Mouse (Mus musculus) liver, embryonic 13.5 days (tissue): ENCODE measurements around the gene Recql5. TPM values are rescaled to one million over a fixed set of nuclear protein-coding genes. Genes with fewer than 3 reads are reported as not detected.

ENCODE experiments used
- ATAC-seq: fragments of 200-750 bp; cut with Nextera tagmentation; 2 replicates; pipeline ENCODE4 v1.8.0; 2017; ENCODE audit warnings: low read depth, mild to moderate bottlenecking, moderate number of reproducible peaks, moderate library complexity
- DNase-seq: peaks from one replicate; pipeline ENCODE4 v3.0.0; 2022
- H3K27ac ChIP-seq: fragments of 300-500 bp; sonication (generic); 2 replicates; pipeline ENCODE4 v1.5.1; 2015; ENCODE audit warnings: moderate library complexity, mild to moderate bottlenecking, inconsistent platforms
- H3K27me3 ChIP-seq: fragments of 300-500 bp; sonication (generic); 2 replicates; pipeline ENCODE4 v1.6.1; 2015; ENCODE audit warnings: mild to moderate bottlenecking, inconsistent platforms
- H3K36me3 ChIP-seq: fragments of 300-500 bp; sonication (generic); 2 replicates; pipeline ENCODE4 v1.6.1; 2015; ENCODE audit warnings: mild to moderate bottlenecking, inconsistent platforms
- H3K4me1 ChIP-seq: fragments of 300-500 bp; sonication (generic); replicated peaks from 2 replicates; pipeline ENCODE4 v1.6.1; 2015; ENCODE audit warnings: inconsistent platforms
- H3K4me2 ChIP-seq: fragments of 300-500 bp; sonication (generic); 2 replicates; pipeline ENCODE4 v1.6.1; 2015; ENCODE audit warnings: inconsistent platforms, mild to moderate bottlenecking, moderate library complexity
- H3K4me3 ChIP-seq: fragments of 300-500 bp; sonication (generic); replicated peaks from 2 replicates; pipeline ENCODE4 v1.5.1; 2015; ENCODE audit warnings: mild to moderate bottlenecking, inconsistent platforms
- H3K9ac ChIP-seq: fragments of 300-500 bp; sonication (generic); 2 replicates; pipeline ENCODE4 v1.6.1; 2015; ENCODE audit warnings: mild to moderate bottlenecking, inconsistent platforms
- H3K9me3 ChIP-seq: fragments of 300-500 bp; sonication (generic); replicated peaks from 2 replicates; pipeline ENCODE4 v1.6.1; 2016; ENCODE audit warnings: inconsistent platforms
- WGBS: fragments of 180-500 bp; shearing (Covaris S2); methylation state at CpG from one replicate; pipeline ENCODE4 v1.1.7; 2015; ENCODE audit not compliant: insufficient replicate concordance; 5-methylcytosine and 5-hydroxymethylcytosine counted together
- polyA plus RNA-seq: library from polyadenylated mRNA; unstranded; fragments of >200 nt; fragmentation: Nextera tagmentation; extraction: Ambion mirVana; gene quantifications from 2 replicates; pipeline ENCODE4 v1.2.1, GENCODE M21; 2015

Recql5 gene
- 9.9 and 10.2 TPM in 2 replicates for polyA plus RNA-seq

GRCm38 (mm10) chr11:115933108-115933746, at the start of gene Recql5, which contains the start of gene Sap30bp:
Gene Recql5 (minus strand): TSS chr11:115933477.
Gene Sap30bp (plus strand): TSS chr11:115933282.
- peaks cover 43% of the 10 kb centered on the region for H3K36me3 ChIP-seq
- ATAC-seq, result peak; percentile 98
- WGBS, result under 1% methylated on average over 28 of the region's 28 CpGs
- DNase-seq, result peak; percentile 95
- no peaks in the 10 kb centered on the region for H3K27me3 ChIP-seq
- H3K4me3 ChIP-seq, result peak within 1 kb of the TSS; percentile 92
- H3K9me3 ChIP-seq, result no peaks in the 10 kb centered on the region
- H3K27ac ChIP-seq, result peak within 1 kb of the TSS; percentile 51
- peak within 1 kb of the TSS; percentile 91 for H3K4me2 ChIP-seq
- peaks cover 39% of the 10 kb centered on the region for H3K4me1 ChIP-seq
- peak within 1 kb of the TSS; percentile 87 for H3K9ac ChIP-seq

DNA sequence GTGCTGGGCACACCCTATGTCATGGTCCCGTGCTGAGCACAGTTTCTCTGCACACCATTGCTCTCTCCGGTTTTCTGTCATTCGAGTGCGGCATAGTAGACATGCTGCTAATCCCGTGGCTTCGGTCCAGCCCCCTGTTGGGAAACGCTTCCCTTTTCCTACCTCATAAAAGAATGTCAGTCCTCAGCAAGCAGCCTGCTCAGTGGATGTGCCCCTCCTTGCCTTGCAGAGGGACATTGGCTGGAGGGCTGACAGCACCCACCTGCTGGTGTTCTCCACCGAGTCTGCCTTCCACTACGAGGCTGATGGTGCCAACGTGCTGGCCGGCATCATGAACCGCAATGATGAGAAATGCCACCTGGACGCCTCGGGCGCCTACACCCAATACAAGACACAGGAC, 49.2 kb upstream of the Recql5 start:
- Histone ChIP-seq H3K36me3 (no peaks in the 10 kb centered on the region), H3K27ac (no peak overlapping the region), H3K9ac (no peak overlapping the region), H3K27me3 (peaks cover 22% of the 10 kb centered on the region), H3K4me2 (no peak overlapping the region), H3K4me1 (no peaks in the 10 kb centered on the region), H3K9me3 (no peaks in the 10 kb centered on the region), H3K4me3 (no peak overlapping the region)
- no peak for DNase-seq
- no peak for ATAC-seq
- WGBS, result 80% methylated on average over 15 of the region's 15 CpGs

- no peak overlapping the region for H3K4me2 ChIP-seq
- no peaks in the 10 kb centered on the region for H3K9me3 ChIP-seq
- no peak overlapping the region for H3K9ac ChIP-seq
- peaks cover 15% of the 10 kb centered on the region for H3K4me1 ChIP-seq
- H3K36me3 ChIP-seq, result no peaks in the 10 kb centered on the region
- H3K4me3 ChIP-seq, result peak overlapping the region; percentile 51; the same call in 1 of the 2 replicates
- peaks cover 63% of the 10 kb centered on the region for H3K27me3 ChIP-seq
- WGBS, result 36% methylated on average over 12 of the region's 12 CpGs
- no peak for ATAC-seq
- no peak for DNase-seq
- H3K27ac ChIP-seq, result no peak overlapping the region
Measured at GRCm38 (mm10) chr11:115975544-115975943, 42.3 kb upstream of the Recql5 start.

- no peaks in the 10 kb centered on the region for H3K9me3 ChIP-seq
- H3K27ac ChIP-seq, result no peak overlapping the region
- H3K4me3 ChIP-seq, result peak overlapping the region; percentile 51
- peaks cover 63% of the 10 kb centered on the region for H3K27me3 ChIP-seq
- no peak for ATAC-seq
- peaks cover 16% of the 10 kb centered on the region for H3K4me1 ChIP-seq
- no peak for DNase-seq
- no peak overlapping the region for H3K9ac ChIP-seq
- peak overlapping the region; percentile 68 for H3K4me2 ChIP-seq
- no peaks in the 10 kb centered on the region for H3K36me3 ChIP-seq
- 4% methylated on average over 18 of the region's 18 CpGs for WGBS
Measured at GRCm38 (mm10) chr11:115975083-115975420, 41.8 kb upstream of the Recql5 start.

GRCm38 (mm10) chr11:115974309-115975082, 41.2 kb upstream of the Recql5 start, which contains the start of gene Itgb4:
Gene Itgb4 (plus strand): TSS chr11:115974709.
- no peak for DNase-seq
- Histone ChIP-seq H3K4me3 (peak within 1 kb of the TSS; percentile 51), H3K9ac (peak within 1 kb of the TSS; percentile 36; the same call in 1 of the 2 replicates), H3K27ac (no peak within 1 kb of the TSS), H3K36me3 (no peaks in the 10 kb centered on the region), H3K9me3 (no peaks in the 10 kb centered on the region), H3K4me1 (peaks cover 20% of the 10 kb centered on the region), H3K4me2 (peak within 1 kb of the TSS; percentile 68), H3K27me3 (peaks cover 63% of the 10 kb centered on the region)
- peak; percentile 50; the same call in 1 of the 2 replicates for ATAC-seq
- 11% methylated on average over 57 of the region's 58 CpGs for WGBS

GRCm38 (mm10) chr11:115971016-115971415, 37.7 kb upstream of the Recql5 start:
- peaks cover 20% of the 10 kb centered on the region for H3K4me1 ChIP-seq

GRCm38 (mm10) chr11:115970006-115970673, 36.9 kb upstream of the Recql5 start:
- Histone ChIP-seq H3K36me3 (peaks cover 19% of the 10 kb centered on the region), H3K27me3 (peaks cover 23% of the 10 kb centered on the region), H3K4me1 (peaks cover 23% of the 10 kb centered on the region), H3K4me3 (no peak overlapping the region), H3K9me3 (no peaks in the 10 kb centered on the region), H3K4me2 (no peak overlapping the region), H3K9ac (no peak overlapping the region), H3K27ac (no peak overlapping the region)
- 67% methylated on average over 15 of the region's 15 CpGs for WGBS
- ATAC-seq (no peak), DNase-seq (no peak)

More at GRCm38 (mm10) chr11:115971016-115971415, 37.7 kb upstream of the Recql5 start:
- ATAC-seq (no peak), DNase-seq (no peak)
- peaks cover 10% of the 10 kb centered on the region for H3K36me3 ChIP-seq
- peaks cover 32% of the 10 kb centered on the region for H3K27me3 ChIP-seq
- WGBS, result 65% methylated on average over 6 of the region's 6 CpGs
- H3K4me3 ChIP-seq, result no peak overlapping the region
- no peak overlapping the region for H3K4me2 ChIP-seq
- no peak overlapping the region for H3K27ac ChIP-seq
- H3K9ac ChIP-seq, result no peak overlapping the region
- no peaks in the 10 kb centered on the region for H3K9me3 ChIP-seq

DNA sequence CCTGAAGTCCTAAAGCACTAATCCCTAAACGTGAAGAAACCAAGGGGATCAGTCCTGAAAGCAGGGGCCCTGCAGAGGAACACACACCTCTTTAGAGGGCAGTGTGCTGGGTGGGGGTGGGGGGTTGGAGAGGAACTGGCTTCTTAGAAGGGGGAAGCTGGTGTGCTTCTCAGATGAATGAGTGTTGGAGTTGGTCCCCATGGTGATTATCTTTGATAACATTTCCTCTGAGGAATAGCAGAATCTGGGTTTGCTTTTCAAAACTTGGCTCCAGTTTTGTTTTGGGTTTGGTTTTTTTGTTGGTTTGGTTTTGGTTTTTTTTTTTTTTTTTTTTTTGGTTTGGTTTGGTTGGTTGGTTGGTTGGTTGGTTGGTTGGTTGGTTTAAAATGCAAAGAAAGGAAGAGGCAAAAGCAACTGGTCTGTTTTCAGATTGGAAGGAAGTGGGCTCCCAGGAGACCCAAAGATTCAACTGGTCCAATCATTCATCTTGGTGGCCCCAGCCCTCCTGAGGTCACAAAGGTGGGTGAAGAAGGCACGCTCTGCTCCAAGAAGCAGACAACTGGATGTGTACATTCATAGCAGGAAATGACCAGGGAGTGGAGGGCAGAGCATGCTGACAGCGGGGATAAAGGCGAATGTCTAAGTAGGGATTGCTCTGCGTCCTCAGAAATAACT, 35.6 kb upstream of the Recql5 start:
- no peak for DNase-seq
- peaks cover 11% of the 10 kb centered on the region for H3K27me3 ChIP-seq
- H3K36me3 ChIP-seq, result peaks cover 32% of the 10 kb centered on the region
- H3K4me3 ChIP-seq, result no peak overlapping the region
- H3K4me2 ChIP-seq, result no peak overlapping the region
- H3K4me1 ChIP-seq, result peaks cover 25% of the 10 kb centered on the region
- H3K27ac ChIP-seq, result no peak overlapping the region
- no peaks in the 10 kb centered on the region for H3K9me3 ChIP-seq
- ATAC-seq, result no peak
- WGBS, result 56% methylated on average over 5 of the region's 5 CpGs
- H3K9ac ChIP-seq, result no peak overlapping the region

GRCm38 (mm10) chr11:115964977-115965604, 31.8 kb upstream of the Recql5 start:
- no peak for DNase-seq
- 27% methylated on average over 10 of the region's 10 CpGs for WGBS
- H3K9me3 ChIP-seq, result no peaks in the 10 kb centered on the region
- peak; percentile 60 for ATAC-seq
- 0 out of 2 replicates have a peak overlapping the region, but pooled peaks have one; percentile 12 for H3K4me2 ChIP-seq
- H3K9ac ChIP-seq, result peak overlapping the region; percentile 22; the same call in 1 of the 2 replicates
- no peak overlapping the region for H3K4me3 ChIP-seq
- peaks cover 68% of the 10 kb centered on the region for H3K36me3 ChIP-seq
- H3K4me1 ChIP-seq, result peaks cover 22% of the 10 kb centered on the region
- no peaks in the 10 kb centered on the region for H3K27me3 ChIP-seq
- H3K27ac ChIP-seq, result no peak overlapping the region

- H3K4me2 ChIP-seq, result no peak overlapping the region
- peaks cover 83% of the 10 kb centered on the region for H3K36me3 ChIP-seq
- H3K27ac ChIP-seq, result no peak overlapping the region
- no peak overlapping the region for H3K9ac ChIP-seq
- ATAC-seq, result no peak
- H3K4me3 ChIP-seq, result no peak overlapping the region
- H3K27me3 ChIP-seq, result no peaks in the 10 kb centered on the region
- no peaks in the 10 kb centered on the region for H3K9me3 ChIP-seq
- WGBS, result 86% methylated on average over 9 of the region's 9 CpGs
- no peak for DNase-seq
- peaks cover 18% of the 10 kb centered on the region for H3K4me1 ChIP-seq
Measured at GRCm38 (mm10) chr11:115962651-115963412, 29.6 kb upstream of the Recql5 start.
